Mouse (Mus musculus): Measurements from ENCODE around the gene Nlrp3.

- TF ChIP-seq CTCF (IDR thresholded peaks at IDR 0.05; ENCODE audit: low read depth), result no peak
- no peak for TF ChIP-seq EP300 (optimal IDR thresholded peaks at IDR 0.05)
Measured at GRCm38 (mm10) chr11:59599211-59599610, 57.8 kb downstream of the Nlrp3 start.
